In genomic region chr9:112047903-112048467, GRCm38 (mm10) we compare ENCODE assay signal across 18 mouse cellular contexts.
"Had no signal": no experiment of that assay in that cellular context is flagged by ENCODE, and none has a peak within 500 bp of the region (broad histone marks: within the 10 kb centered on the region; RNA-seq: fewer than 3 reads in every experiment).

No protein-coding gene starts in this region.

- H3K27ac ChIP-seq: lung, embryonic 15.5 days; macrophage; midbrain, embryonic 13.5 days; midbrain, embryonic 15.5 days; neural tube, embryonic 12.5 days; stomach, embryonic 15.5 days; stomach, postnatal 0 days had no signal

- H3K36me3 ChIP-seq: lung, embryonic 15.5 days; midbrain, embryonic 13.5 days; midbrain, embryonic 15.5 days; neural tube, embryonic 12.5 days; stomach, embryonic 15.5 days had no signal

- H3K4me1 ChIP-seq: lung, embryonic 15.5 days; megakaryocyte, embryonic 14.5 days; midbrain, embryonic 13.5 days; midbrain, embryonic 15.5 days; neural tube, embryonic 12.5 days; stomach, embryonic 15.5 days had no signal

- ATAC-seq: liver, postnatal 0 days; lung, postnatal 0 days; midbrain, embryonic 13.5 days; midbrain, embryonic 15.5 days had no signal

- DNase-seq: liver, postnatal 0 days; lung, adult 2 months; lung, postnatal 14 days; lung, postnatal 36 days; right cerebral cortex, postnatal 14 days; thymus, adult 2 months; thymus, postnatal 25 days; thymus, postnatal 4 days had no signal

- H3K9me3 ChIP-seq: lung, embryonic 15.5 days; megakaryocyte, embryonic 14.5 days; midbrain, embryonic 13.5 days; midbrain, embryonic 15.5 days; neural tube, embryonic 12.5 days; stomach, embryonic 15.5 days had no signal

- H3K9ac ChIP-seq: liver, postnatal 0 days; lung, embryonic 15.5 days; midbrain, embryonic 13.5 days; midbrain, embryonic 15.5 days; neural tube, embryonic 12.5 days; stomach, embryonic 15.5 days had no signal

- H3K4me2 ChIP-seq: lung, embryonic 15.5 days; midbrain, embryonic 11.5 days; midbrain, embryonic 13.5 days; midbrain, embryonic 15.5 days; neural tube, embryonic 12.5 days; stomach, embryonic 15.5 days had no signal

- H3K27me3 ChIP-seq: lung, embryonic 15.5 days; midbrain, embryonic 13.5 days; midbrain, embryonic 15.5 days; neural tube, embryonic 12.5 days; stomach, embryonic 15.5 days had no signal

- H3K4me3 ChIP-seq: lung, embryonic 15.5 days; megakaryocyte, embryonic 14.5 days; midbrain, embryonic 13.5 days; midbrain, embryonic 15.5 days; neural tube, embryonic 12.5 days; stomach, embryonic 15.5 days had no signal
